Mouse (Mus musculus) layer of hippocampus, adult 2 months (tissue): ENCODE results near the gene Gabrr3. TPM values are rescaled to one million over a fixed set of nuclear protein-coding genes. Genes with fewer than 3 reads are reported as not detected.

Experiments used
- DNase-seq, 2 experiments: peaks; one replicate each; pipeline ENCODE4 v3.0.0; 2022; ENCODE audit warnings: low spot score in 2 of 2
- H3K27ac ChIP-seq: fragments of 200-600 bp; 2 replicates; pipeline ENCODE4 v1.8.1; 2022
- H3K4me3 ChIP-seq: fragments of 200-600 bp; 2 replicates; pipeline ENCODE4 v1.8.1; 2022; ENCODE audit warnings: mild to moderate bottlenecking
- CTCF ChIP-seq: fragments of 200-600 bp; conservative IDR thresholded peaks from 2 replicates; pipeline ENCODE4 v1.8.1; 2022; ENCODE audit warnings: antibody characterized with exemption, mild to moderate bottlenecking, moderate library complexity
- total RNA-seq, 2 experiments: library from RNA; stranded (reverse); gene quantifications; 2 replicates each; pipeline ENCODE4 v1.2.3; 2021

The Gabrr3 gene
- total RNA-seq, 2 experiments from 2014 or later = not detected

DNA sequence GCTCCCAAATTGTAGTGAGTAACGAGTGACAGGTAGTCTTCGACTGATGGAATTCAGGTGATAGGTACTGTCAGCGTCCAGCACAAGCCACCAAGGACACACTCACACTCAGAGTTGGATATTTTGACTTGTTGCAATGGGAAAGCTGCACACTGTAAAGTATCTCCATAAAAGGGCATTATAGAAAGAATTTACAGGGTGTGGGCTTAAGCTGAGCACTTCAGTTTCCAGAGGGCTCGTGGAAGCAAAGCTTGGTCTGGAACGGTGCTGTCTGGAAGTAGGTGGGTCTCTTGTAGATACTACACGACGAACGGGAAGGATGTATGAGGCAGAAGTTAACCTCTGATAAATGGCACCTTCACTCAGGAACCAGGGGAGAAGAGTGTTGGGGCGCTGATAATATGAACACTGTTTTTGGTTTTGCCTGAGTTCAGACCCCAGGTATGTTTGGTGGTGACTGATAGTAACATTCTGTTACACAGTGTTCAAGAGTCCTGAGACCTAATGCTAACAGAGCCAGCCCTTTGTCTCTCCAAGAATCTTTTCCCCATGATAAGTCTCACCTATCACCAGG, 80.9 kb downstream of the Gabrr3 start:
- Histone ChIP-seq H3K27ac (no peak overlapping the region), H3K4me3 (no peak overlapping the region)
- TF ChIP-seq CTCF = no peak
- no peak for DNase-seq

- Histone ChIP-seq H3K27ac (no peak overlapping the region), H3K4me3 (no peak overlapping the region)
- DNase-seq = no peak
- no peak for TF ChIP-seq CTCF
These were observed 86.1 kb downstream of the Gabrr3 start for GRCm38 (mm10) chr16:59493199-59493598.

DNA sequence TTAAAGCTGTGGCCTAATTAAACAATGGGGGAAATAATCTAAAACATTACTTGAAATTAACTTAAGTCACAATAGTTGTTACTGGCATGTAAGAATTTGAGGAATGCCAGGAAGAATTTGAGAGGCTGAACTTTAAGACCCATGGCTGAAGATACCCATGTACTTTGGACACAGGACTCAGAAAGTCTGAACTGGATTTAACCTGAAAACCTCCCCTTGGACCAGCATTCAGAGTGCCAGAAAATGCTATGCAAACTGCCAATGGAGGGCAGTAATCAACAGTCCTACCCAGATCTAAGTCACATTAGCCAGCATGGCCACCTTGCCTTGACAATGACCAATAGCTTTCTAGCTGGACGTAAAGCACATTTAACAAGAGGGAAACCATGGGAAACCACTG, 90.8 kb downstream of the Gabrr3 start:
- H3K4me3 ChIP-seq = no peak overlapping the region

GRCm38 (mm10) chr16:59499180-59499579, 92.0 kb downstream of the Gabrr3 start:
- no peak for TF ChIP-seq CTCF
- H3K27ac ChIP-seq = no peak overlapping the region
- no peak overlapping the region for H3K4me3 ChIP-seq
- DNase-seq = no peak

More for the DNA sequence above, 90.8 kb downstream of the Gabrr3 start:
- DNase-seq = no peak
- H3K27ac ChIP-seq = no peak overlapping the region
- TF ChIP-seq CTCF = no peak

DNA sequence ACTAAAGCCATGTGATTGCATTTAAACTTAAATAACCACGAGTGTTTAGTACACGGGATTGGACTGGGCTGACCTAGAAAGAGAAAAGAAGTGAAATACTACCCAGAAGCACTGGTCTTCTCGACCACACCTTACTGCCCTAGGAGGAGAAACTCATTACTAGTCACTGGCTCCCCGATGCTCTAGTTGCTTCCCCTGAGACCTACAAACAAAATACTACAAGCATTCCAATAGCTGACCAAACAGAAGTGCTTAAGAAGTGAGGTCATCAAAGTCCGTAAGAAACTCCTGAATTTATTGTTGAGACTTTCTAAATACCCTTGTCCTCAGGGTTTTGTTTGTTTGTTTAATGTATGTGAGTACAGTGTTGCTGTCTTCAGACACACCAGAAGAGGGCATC, 102.7 kb downstream of the Gabrr3 start:
- no peak for TF ChIP-seq CTCF
- no peak for DNase-seq
- H3K27ac ChIP-seq = no peak overlapping the region
- no peak overlapping the region for H3K4me3 ChIP-seq

Other genes starting within 250 kb of the Gabrr3 start
- gene Olfr196, start 236.9 kb upstream of the Gabrr3 start, total RNA-seq = not detected
- gene Olfr198, start 203.8 kb upstream of the Gabrr3 start, total RNA-seq = not detected
- gene Olfr199, start 187.6 kb upstream of the Gabrr3 start, total RNA-seq = not detected
- gene Olfr201, start 134.7 kb upstream of the Gabrr3 start, total RNA-seq = not detected
- not detected for gene Olfr202, start 120.5 kb upstream of the Gabrr3 start, total RNA-seq
- not detected for gene Olfr203, start 108.5 kb upstream of the Gabrr3 start, total RNA-seq
- gene Olfr204, start 89.1 kb upstream of the Gabrr3 start, total RNA-seq = not detected
- gene Olfr205, start 76.2 kb upstream of the Gabrr3 start, total RNA-seq = not detected
- gene Olfr206, start 58.1 kb upstream of the Gabrr3 start, total RNA-seq = not detected
- gene Olfr209, start 43.3 kb upstream of the Gabrr3 start, total RNA-seq = not detected
- gene Riox2, start 64.4 kb downstream of the Gabrr3 start, total RNA-seq = 10 to 100 TPM; 13.8 to 17.2 TPM
- gene Crybg3, start 193.6 kb downstream of the Gabrr3 start, total RNA-seq = 1 to 10 TPM; 3.8 to 4.8 TPM
- 10 to 100 TPM; 27.4 to 30.1 TPM for gene Arl6, start 232.1 kb downstream of the Gabrr3 start, total RNA-seq